Mouse (Mus musculus) liver, adult 2 months (tissue): ENCODE data around the gene Msmp. TPM values are rescaled to one million over a fixed set of nuclear protein-coding genes. Genes with fewer than 3 reads are reported as not detected.
"Not testable (repeated sequence)": the region's sequence is repeated elsewhere in the genome, so short reads cannot be mapped to it uniquely, and the experiment has no call there.

Experiments used
- DNase-seq: peaks from one replicate; pipeline ENCODE4 v3.0.0-alpha.2; 2011; ENCODE audit warnings: low read depth, low spot score; ENCODE audit errors: extremely low read depth
- H3K27ac ChIP-seq: fragments of 200-500 bp; replicated peaks from 2 replicates; pipeline ENCODE4 v1.5.1; 2012; ENCODE audit warnings: low read depth, mild to moderate bottlenecking, control low read depth, inconsistent platforms, low read length; ENCODE audit not compliant: insufficient read depth
- H3K27me3 ChIP-seq: fragments of 200-500 bp; 2 replicates; pipeline ENCODE4 v1.6.1; 2012; ENCODE audit warnings: mild to moderate bottlenecking, moderate library complexity, low read length, inconsistent platforms; ENCODE audit not compliant: control insufficient read depth, insufficient read depth
- H3K36me3 ChIP-seq: fragments of 200-500 bp; 2 replicates; pipeline ENCODE4 v1.6.1; 2012; ENCODE audit warnings: low read length, inconsistent platforms; ENCODE audit not compliant: control insufficient read depth, insufficient read depth
- H3K4me1 ChIP-seq: fragments of 200-500 bp; 2 replicates; pipeline ENCODE4 v1.6.1; 2011; ENCODE audit warnings: low read length; ENCODE audit not compliant: control insufficient read depth, insufficient read depth
- H3K4me3 ChIP-seq: fragments of 200-500 bp; 2 replicates; pipeline ENCODE4 v1.5.1; 2011; ENCODE audit warnings: low read depth, mild to moderate bottlenecking, control low read depth, low read length, moderate library complexity; ENCODE audit not compliant: insufficient read depth
- H3K79me2 ChIP-seq: fragments of 200-500 bp; 2 replicates; pipeline ENCODE4 v1.6.1; 2012; ENCODE audit warnings: inconsistent platforms, mild to moderate bottlenecking, low read length, moderate library complexity; ENCODE audit not compliant: control insufficient read depth, insufficient read depth
- H3K9ac ChIP-seq: fragments of 200-500 bp; 2 replicates; pipeline ENCODE4 v1.6.1; 2012; ENCODE audit warnings: low read depth, mild to moderate bottlenecking, control low read depth, inconsistent platforms, low read length
- CTCF ChIP-seq: fragments of 200-500 bp; IDR thresholded peaks from 2 replicates; pipeline ENCODE4 v1.5.1; 2011; ENCODE audit warnings: low read depth, low read length, control low read depth
- POLR2A ChIP-seq: fragments of 200-500 bp; IDR thresholded peaks from 2 replicates; pipeline ENCODE4 v1.6.1; 2011; ENCODE audit warnings: low read length, control low read depth; ENCODE audit not compliant: insufficient read depth; ENCODE audit errors: extremely low read depth
- WGBS: fragments of 180-500 bp; shearing (Covaris S2); methylation state at CpG from one replicate; pipeline ENCODE4 v1.1.7; 2018; 5-methylcytosine and 5-hydroxymethylcytosine counted together
- polyA plus RNA-seq: library from polyadenylated mRNA; depleted of rRNA; stranded (reverse); fragments of >200 nt; gene quantifications from 2 replicates; pipeline ENCODE4 v1.2.3, GENCODE M21; 2012
- total RNA-seq: library from RNA; depleted of rRNA; stranded (reverse); fragments of >200 nt; gene quantifications from 2 replicates; pipeline ENCODE4 v1.2.3, GENCODE M21; 2014

Msmp gene
- total and polyA plus RNA-seq, 2 experiments = not detected

- Histone ChIP-seq H3K4me3 (no peak overlapping the region), H3K4me1 (no peaks in the 10 kb centered on the region), H3K27ac (no peak overlapping the region), H3K9ac (no peak overlapping the region), H3K79me2 (no peaks in the 10 kb centered on the region), H3K27me3 (no peaks in the 10 kb centered on the region), H3K36me3 (no peaks in the 10 kb centered on the region)
- TF ChIP-seq CTCF (no peak), POLR2A (no peak)
- WGBS = 91% methylated on average over 7 of the region's 7 CpGs
- no peak for DNase-seq
Measured at GRCm38 (mm10) chr4:43598650-43599380, 14.5 kb upstream of the Msmp start.

DNA sequence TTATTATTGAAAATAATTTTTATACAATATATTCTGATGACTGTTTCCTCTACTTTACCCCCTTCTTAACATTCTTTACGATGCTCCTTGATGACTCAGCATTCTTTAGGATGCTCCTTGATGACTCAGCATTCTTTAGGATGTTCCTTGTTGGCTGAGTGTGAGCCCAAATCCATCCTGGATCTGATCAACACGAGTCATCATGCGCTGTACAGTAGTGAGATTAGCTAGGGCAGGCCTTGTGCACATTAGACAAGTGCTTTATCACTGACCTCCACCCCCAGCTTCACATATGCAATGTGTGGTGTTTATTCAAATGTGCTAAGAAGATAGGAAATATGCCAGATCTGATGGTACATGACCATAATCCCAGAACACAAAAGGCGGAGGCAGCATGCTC, 13.9 kb upstream of the Msmp start:
- TF ChIP-seq POLR2A (no peak), CTCF (no peak)
- Histone ChIP-seq H3K27ac (no peak overlapping the region), H3K36me3 (no peaks in the 10 kb centered on the region), H3K9ac (no peak overlapping the region), H3K79me2 (no peaks in the 10 kb centered on the region), H3K27me3 (no peaks in the 10 kb centered on the region), H3K4me3 (no peak overlapping the region), H3K4me1 (no peaks in the 10 kb centered on the region)
- no peak for DNase-seq
- WGBS = 80% methylated on average over 4 of the region's 4 CpGs

DNA sequence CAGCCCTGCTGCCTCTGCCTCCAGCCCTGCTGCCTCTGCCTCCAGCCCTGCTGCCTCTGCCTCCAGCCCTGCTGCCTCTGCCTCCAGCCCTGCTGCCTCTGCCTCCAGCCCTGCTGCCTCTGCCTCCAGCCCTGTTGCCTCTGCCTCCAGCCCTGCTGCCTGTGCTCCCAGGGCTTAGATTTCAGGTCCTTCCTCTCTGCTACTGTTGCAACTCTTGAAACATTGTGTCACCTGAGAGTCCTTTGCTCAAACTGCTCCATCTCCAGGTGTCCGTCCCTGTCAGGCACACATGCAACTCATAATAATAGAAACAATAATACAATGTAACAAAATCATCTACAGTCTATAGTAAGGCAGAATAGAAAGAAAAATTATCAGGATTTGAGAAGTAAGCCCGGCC, 12.3 kb upstream of the Msmp start:
- not testable (repeated sequence) for H3K36me3 ChIP-seq, H3K79me2 ChIP-seq, H3K4me1 ChIP-seq, H3K27me3 ChIP-seq, H3K27ac ChIP-seq, H3K9ac ChIP-seq, H3K4me3 ChIP-seq, DNase-seq
- WGBS = 88% methylated on average over 2 of the region's 2 CpGs

DNA sequence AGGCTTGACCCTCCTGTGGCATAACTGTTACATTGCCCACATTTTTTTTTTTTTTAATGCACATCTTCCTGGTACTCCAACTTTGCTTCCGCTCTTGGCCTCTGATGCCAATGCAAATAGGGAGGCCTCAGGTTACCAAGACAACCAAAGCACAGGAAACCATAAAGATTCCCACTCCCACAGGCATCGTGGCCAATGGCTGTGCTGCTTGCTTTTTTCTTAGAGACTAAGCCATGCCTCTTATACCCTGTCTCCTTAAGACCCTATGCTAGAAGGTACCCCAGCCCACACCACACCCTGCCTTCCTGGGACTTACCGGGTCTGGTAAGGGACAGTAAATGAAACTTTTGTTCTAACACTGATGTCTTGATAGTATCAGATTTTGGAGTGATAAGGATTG, 9.2 kb upstream of the Msmp start:
- H3K27me3 ChIP-seq = no peaks in the 10 kb centered on the region
- WGBS = 73% methylated on average over 3 of the region's 3 CpGs
- no peaks in the 10 kb centered on the region for H3K79me2 ChIP-seq
- no peaks in the 10 kb centered on the region for H3K36me3 ChIP-seq
- no peak for DNase-seq
- no peak overlapping the region for H3K4me3 ChIP-seq
- no peak overlapping the region for H3K9ac ChIP-seq
- H3K4me1 ChIP-seq = no peaks in the 10 kb centered on the region
- H3K27ac ChIP-seq = no peak overlapping the region
- no peak for TF ChIP-seq POLR2A
- TF ChIP-seq CTCF = no peak

DNA sequence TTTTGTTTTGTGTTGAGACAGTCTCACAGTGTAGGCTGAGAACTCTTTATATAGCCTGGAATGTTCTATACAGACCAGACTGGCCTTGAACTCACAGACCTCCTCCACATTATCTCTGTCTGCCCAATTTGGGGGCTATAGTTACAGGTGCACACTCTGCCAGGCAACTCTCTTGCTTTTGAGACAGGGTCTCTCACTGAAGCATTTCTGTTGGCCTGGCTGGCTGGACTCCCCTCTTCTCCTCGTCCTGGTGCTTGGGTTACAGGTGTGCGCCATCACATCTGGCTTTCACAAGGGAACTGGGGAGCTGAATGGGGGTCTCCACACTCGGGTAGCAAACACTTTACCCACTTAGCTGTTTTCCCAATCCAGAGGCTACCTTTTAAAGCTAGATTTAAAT, 7.7 kb upstream of the Msmp start:
- no peak overlapping the region for H3K4me3 ChIP-seq
- DNase-seq = no peak
- H3K27ac ChIP-seq = no peak overlapping the region
- H3K79me2 ChIP-seq = no peaks in the 10 kb centered on the region
- H3K9ac ChIP-seq = no peak overlapping the region
- TF ChIP-seq CTCF (no peak), POLR2A (no peak)
- no peaks in the 10 kb centered on the region for H3K36me3 ChIP-seq
- H3K27me3 ChIP-seq = no peaks in the 10 kb centered on the region
- WGBS = 78% methylated on average over 3 of the region's 3 CpGs
- no peaks in the 10 kb centered on the region for H3K4me1 ChIP-seq

- Histone ChIP-seq H3K27me3 (no peaks in the 10 kb centered on the region), H3K27ac (no peak overlapping the region), H3K79me2 (no peaks in the 10 kb centered on the region), H3K4me1 (no peaks in the 10 kb centered on the region), H3K4me3 (no peak overlapping the region), H3K36me3 (no peaks in the 10 kb centered on the region), H3K9ac (no peak overlapping the region)
- no peak for DNase-seq
- TF ChIP-seq CTCF = no peak
- TF ChIP-seq POLR2A = no peak
- WGBS = 67% methylated on average over 5 of the region's 5 CpGs
Measured at GRCm38 (mm10) chr4:43591543-43591942, 7.2 kb upstream of the Msmp start.
